Mouse (Mus musculus) ES-E14 (cell line): ENCODE data around the gene St6galnac3.

Experiments
- HCFC1 ChIP-seq: IDR thresholded peaks from 2 replicates; pipeline ENCODE4 v1.6.1; 2012; ENCODE audit warnings: low read length, inconsistent platforms, borderline replicate concordance; ENCODE audit not compliant: insufficient read depth
- ZNF384 ChIP-seq: IDR thresholded peaks from 2 replicates; pipeline ENCODE4 v1.6.1; 2012; ENCODE audit warnings: low read depth, low read length, inconsistent platforms

DNA sequence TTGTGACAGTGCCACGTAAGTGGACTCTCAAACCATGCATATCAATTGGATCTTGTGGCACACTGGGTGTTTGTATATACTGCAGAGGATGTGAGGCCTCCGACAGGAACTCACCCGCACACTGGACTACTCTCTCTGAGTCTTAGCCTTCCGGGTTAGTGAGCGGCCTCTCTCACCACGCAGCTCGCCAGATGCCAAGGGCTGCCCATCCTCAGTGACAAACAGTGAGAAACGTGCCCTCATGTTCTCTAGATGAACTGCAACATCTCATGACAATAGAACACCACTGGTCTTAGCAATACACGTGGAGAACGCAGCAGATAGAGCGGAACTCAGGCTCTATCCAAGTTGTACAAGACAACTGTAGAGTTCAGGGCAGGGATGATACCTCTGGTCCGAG is 524.2 kb downstream of the St6galnac3 start:
- TF ChIP-seq ZNF384 (no peak), HCFC1 (no peak)
